Mouse (Mus musculus) mouse trophoblast stem cell (cell line): ENCODE results near the gene Prkacb.

Source experiments
- in situ Hi-C, 2 experiments: fragments of 300-500 bp; cut with MseI, MboI; formaldehyde crosslinking; loops; 2 replicates in 1 of 2; 3 replicates in 1 of 2; pipeline ENCODE4 v1.15.1; 2025

Prkacb gene

GRCm38 (mm10) chr3:146723037-146723436 is 89.8 kb downstream of the Prkacb start:
- in situ Hi-C loops, result no loop called here

GRCm38 (mm10) chr3:146719696-146720095 is 93.1 kb downstream of the Prkacb start:
- in situ Hi-C loops, result no loop called here

GRCm38 (mm10) chr3:146718251-146718650 is 94.5 kb downstream of the Prkacb start:
- in situ Hi-C loops, result no loop called here

GRCm38 (mm10) chr3:146712305-146712704 is 100.5 kb downstream of the Prkacb start:
- in situ Hi-C loops, result no loop called here

GRCm38 (mm10) chr3:146711559-146711958 is 101.2 kb downstream of the Prkacb start:
- in situ Hi-C loops, result no loop called here

- in situ Hi-C loops, result no loop called here
Measured at GRCm38 (mm10) chr3:146711084-146711483, 101.7 kb downstream of the Prkacb start.

GRCm38 (mm10) chr3:146709086-146709485 is 103.7 kb downstream of the Prkacb start:
- in situ Hi-C loops, result no loop called here

GRCm38 (mm10) chr3:146708381-146708780 is 104.4 kb downstream of the Prkacb start:
- in situ Hi-C loops, result no loop called here

GRCm38 (mm10) chr3:146704099-146704498 is 108.7 kb downstream of the Prkacb start:
- in situ Hi-C loops, result no loop called here

- in situ Hi-C loops, result no loop called here
Measured at GRCm38 (mm10) chr3:146700051-146700450, 112.7 kb downstream of the Prkacb start.

GRCm38 (mm10) chr3:146698982-146699381 is 113.8 kb downstream of the Prkacb start:
- in situ Hi-C loops, result no loop called here

- in situ Hi-C loops, result no loop called here
Measured at GRCm38 (mm10) chr3:146692547-146692946, 120.2 kb downstream of the Prkacb start.

- in situ Hi-C loops, result no loop called here
Measured at GRCm38 (mm10) chr3:146687121-146687725, 125.6 kb downstream of the Prkacb start.

- in situ Hi-C loops, result no loop called here
Measured at GRCm38 (mm10) chr3:146686428-146686827, 126.4 kb downstream of the Prkacb start.

- in situ Hi-C loops, result no loop called here
Measured at GRCm38 (mm10) chr3:146684811-146685675, 127.7 kb downstream of the Prkacb start, which contains the start of gene Samd13. Samd13 (minus strand) TSS chr3:146685592.

GRCm38 (mm10) chr3:146683095-146683494 is 129.7 kb downstream of the Prkacb start:
- in situ Hi-C loops, result no loop called here

- in situ Hi-C loops, result no loop called here
Measured at GRCm38 (mm10) chr3:146682140-146682651, 130.6 kb downstream of the Prkacb start.

GRCm38 (mm10) chr3:146681696-146682095 is 131.1 kb downstream of the Prkacb start:
- in situ Hi-C loops, result no loop called here

GRCm38 (mm10) chr3:146680625-146681024 is 132.2 kb downstream of the Prkacb start:
- in situ Hi-C loops, result no loop called here

- in situ Hi-C loops, result no loop called here
Measured at GRCm38 (mm10) chr3:146679646-146680045, 133.1 kb downstream of the Prkacb start.
